Mouse (Mus musculus) heart, adult 11 months (tissue): ENCODE measurements around the gene Adamts12.

Experiments
- DNase-seq: peaks from one replicate; pipeline ENCODE4 v3.0.0; 2022

Gene Adamts12

GRCm38 (mm10) chr15:11064558-11065411 is at the start of gene Adamts12:
Gene Adamts12 (plus strand): TSS chr15:11064790.
- peak; percentile 99 for DNase-seq

DNA sequence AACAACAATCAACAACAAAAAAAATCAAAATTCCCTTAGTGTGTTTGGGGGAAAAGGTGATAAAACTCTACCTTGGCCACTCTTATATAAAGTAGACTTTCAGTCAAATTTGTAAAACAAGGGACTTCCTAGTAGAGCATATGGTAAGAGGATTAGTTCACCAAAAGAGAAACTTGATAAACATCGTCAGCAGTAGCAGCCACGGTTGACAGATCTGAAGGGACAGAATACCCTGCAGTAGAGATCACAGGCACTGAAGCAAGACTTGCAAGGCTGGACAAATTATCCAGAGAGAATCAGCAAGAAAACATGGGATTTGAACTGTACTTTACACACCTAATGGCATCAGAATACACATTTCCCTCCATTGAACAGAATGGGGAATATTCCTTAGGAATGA is 49.7 kb upstream of the Adamts12 start:
- no peak for DNase-seq

DNA sequence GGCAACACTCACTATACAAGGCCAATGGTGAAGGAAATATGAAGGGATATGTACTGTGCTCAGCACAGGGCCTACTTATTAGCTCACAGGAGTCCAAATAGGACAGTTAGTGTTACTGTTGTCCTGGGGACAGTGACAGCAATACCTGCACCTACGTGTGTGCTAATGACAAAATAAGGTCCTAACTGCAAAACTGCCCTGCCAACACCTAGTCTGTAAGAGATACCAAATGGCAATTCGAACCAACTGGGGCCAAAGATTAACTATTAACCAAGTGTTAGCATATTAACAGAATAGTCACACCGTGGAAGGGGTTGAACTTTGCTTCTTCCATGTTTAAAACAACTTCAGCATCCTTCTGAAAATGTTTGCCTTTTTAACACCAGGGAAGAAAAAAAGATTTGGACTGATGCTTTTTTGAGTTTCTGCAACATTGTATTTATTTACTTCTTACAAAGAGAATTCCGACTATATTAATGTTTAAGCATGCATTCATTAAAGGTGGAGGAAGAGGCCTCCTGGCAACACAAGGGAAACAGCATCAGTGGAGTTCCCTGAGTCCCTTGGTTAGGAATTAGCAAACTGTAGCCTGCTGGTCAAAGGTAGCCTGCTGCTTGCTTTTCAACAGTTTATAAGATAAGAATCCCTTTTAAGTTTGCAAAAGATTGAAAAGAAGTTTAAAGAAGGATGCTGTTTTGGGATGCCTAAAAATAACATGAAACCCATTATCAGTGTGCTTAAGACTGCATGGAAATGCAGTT is 37.6 kb upstream of the Adamts12 start:
- DNase-seq, result no peak

GRCm38 (mm10) chr15:11030188-11030587 is 34.4 kb upstream of the Adamts12 start:
- DNase-seq, result no peak

DNA sequence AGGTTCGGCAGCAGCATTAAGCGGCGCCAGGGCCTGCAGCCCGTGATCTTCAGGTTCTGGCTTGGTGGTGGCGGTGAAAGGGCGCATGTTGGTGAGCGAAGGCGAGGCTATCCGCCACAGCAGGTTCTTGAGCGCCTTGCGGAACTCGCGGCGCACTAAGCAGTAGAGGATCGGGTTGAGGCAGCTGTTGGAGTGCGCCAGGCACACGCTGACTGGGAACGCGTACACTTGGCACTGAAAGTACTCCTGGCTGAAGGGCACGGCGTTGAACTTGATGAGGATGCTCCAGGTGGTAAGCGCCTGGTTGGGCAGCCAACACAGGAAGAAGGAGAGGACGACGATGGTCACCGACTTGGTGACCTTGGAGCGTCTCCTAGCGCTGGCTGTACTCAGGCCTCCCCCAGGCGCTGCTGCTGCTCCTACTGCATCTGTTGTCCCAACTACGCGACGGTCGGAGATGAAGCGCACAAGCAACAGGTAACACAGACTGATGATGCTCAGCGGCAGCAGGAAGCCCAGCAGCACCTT is 28.6 kb upstream of the Adamts12 start:
- no peak for DNase-seq

DNA sequence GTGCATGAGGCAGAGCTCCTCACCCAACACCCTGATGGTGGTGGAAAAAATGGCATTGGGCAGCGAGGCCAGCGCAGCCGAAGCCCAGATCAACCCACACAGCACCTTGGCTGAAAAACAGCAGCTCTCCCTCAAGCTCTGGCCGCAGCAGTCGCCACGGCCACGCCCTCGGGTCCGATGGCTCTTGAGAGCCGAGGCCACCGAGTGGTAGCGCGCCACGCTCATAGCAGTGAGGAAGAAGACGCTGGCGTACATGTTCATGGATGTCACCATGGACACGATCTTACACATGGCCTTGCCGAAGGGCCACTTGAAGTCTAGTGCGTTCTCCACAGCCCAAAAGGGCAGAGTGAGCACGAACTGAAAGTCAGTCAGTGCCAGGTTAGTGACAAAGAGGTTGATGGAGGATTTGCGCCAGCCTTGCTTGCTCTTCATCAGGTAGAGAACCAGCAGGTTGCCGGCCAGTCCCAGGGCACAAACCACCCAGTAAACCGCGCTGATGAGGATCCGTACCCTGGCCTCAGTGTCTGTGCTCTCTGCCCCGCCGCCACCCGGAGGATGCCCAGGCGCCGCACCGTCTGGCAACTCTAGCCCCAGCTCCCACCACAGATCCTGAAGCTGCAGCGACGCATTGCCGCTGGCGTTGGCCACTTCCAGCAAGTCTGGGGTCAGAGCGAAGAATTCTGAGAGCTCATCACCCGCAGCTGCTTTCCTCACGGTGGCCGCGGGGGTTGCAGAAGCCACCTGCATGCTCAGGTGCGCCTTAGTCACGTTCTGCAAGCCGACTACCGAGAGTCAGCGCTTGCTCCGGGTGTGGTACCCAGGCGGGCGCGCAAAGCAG is 27.8 kb upstream of the Adamts12 start:
- no peak for DNase-seq

DNA sequence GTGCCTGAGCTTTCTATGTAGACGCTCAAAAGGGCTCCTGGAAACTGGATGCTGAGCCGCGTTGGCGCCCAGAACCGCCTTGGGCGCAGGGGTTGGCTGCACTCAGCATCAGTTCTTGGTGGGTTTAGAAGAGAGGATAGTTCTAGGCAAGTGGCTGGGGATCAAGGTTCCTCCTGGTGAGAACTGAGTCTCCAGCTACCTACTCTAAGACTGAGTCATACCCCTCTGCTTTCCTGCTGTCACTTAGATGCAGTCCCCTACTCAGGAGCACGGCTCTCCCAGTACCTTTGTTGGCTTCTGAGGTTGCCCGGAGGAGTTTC is 27.3 kb upstream of the Adamts12 start:
- no peak for DNase-seq

DNA sequence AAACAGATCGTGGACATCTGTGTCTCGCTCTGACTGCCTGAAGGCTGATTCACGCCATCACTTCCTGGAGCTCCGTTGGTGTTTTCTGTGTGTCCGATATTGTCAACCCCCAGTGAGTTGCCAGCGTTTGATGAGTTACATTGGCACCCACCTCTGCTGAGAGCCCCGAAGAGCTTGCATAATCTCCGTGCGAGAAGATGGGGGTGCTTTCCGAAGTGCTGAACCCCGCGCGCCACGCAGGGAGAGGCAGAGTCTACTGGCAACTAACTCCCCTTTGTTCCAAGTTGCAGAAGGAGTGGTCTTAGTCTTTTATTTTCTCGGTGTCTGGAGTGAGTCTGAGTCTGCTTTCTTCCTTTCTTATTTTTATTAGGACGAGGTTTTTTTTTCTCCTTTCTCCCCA is 26.9 kb upstream of the Adamts12 start, which contains the start of gene Rxfp3:
Rxfp3 (minus strand) TSS at position 281 of the 400 bp plus-strand sequence.
- no peak for DNase-seq

- no peak for DNase-seq
Observed at GRCm38 (mm10) chr15:11038476-11038875, 26.1 kb upstream of the Adamts12 start.

- DNase-seq, result no peak
Observed at GRCm38 (mm10) chr15:11040067-11040466, 24.5 kb upstream of the Adamts12 start.

- no peak for DNase-seq
Observed at GRCm38 (mm10) chr15:11041229-11041628, 23.4 kb upstream of the Adamts12 start.

GRCm38 (mm10) chr15:11042828-11043227 is 21.8 kb upstream of the Adamts12 start:
- DNase-seq, result peak; percentile 16

DNA sequence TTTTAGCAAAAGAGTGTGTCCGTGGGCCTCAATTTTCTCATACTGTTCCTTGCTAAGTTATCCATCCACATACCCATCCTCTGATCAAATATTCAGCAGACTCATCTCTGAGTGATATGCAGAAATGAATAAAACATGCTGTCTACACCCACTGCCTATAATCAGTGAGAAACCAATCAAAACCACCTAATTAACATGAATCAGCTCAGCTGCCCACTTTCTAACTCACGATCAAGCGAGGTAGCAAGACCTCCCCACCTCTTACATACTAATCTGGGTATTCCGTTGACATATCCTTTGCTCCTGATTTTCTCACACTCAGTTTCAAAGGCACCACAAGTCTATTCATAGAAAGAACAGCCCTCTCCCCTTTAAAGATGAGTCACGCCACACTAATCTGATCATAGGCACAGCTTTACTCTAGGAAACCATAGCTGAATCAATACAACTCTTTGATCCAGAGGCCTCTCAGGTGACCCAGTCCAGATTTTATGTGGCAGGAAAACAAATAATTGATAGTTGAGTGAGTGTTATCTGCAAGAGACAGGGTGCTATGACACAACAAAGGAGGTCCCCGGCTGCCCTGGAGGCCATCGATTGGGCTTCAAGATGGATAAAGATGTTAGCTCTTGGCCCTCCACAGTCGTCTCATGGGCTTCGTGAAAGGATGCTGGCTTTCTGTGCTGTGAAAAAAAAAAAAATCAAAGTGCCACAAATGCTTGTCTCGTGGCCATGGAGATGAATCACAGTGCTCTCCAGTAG is 10.7 kb upstream of the Adamts12 start:
- DNase-seq, result peak; percentile 61

- no peak for DNase-seq
Observed at GRCm38 (mm10) chr15:11054440-11055080, 10.0 kb upstream of the Adamts12 start.

GRCm38 (mm10) chr15:11062903-11063302 is 1.7 kb upstream of the Adamts12 start:
- DNase-seq, result no peak

GRCm38 (mm10) chr15:11064160-11064557 is 431 bp upstream of the Adamts12 start:
- no peak for DNase-seq

GRCm38 (mm10) chr15:11065528-11066171 is 1.1 kb downstream of the Adamts12 start:
- no peak for DNase-seq

DNA sequence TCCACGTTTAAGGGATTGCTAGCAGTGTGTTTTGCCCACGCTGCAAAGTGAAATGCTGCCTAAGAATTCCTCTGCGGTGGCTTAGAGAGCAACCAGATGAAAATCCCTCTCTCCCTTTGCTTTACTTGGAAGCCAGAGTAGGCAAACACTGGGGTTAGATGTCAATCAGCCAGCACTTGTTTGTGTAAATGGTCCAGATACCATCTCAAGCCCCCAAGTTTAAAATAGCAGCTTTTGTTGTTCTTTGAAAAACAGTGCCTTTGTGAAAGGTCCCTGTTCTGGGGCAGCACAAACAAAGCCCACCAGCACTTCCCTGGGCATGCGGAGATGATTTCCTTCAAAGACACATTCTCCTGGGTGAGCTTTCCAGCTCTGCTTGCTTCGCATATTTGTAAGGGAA is 1.7 kb downstream of the Adamts12 start:
- DNase-seq, result peak; percentile 80

GRCm38 (mm10) chr15:11067891-11068290 is 3.3 kb downstream of the Adamts12 start:
- no peak for DNase-seq

- DNase-seq, result no peak
Observed at GRCm38 (mm10) chr15:11075726-11076361, 11.3 kb downstream of the Adamts12 start.
